Mouse (Mus musculus) embryonic facial prominence, embryonic 15.5 days (tissue): ENCODE data around the gene Gon7. TPM values are rescaled to one million over a fixed set of nuclear protein-coding genes. Genes with fewer than 3 reads are reported as not detected.

Experiments used
- ATAC-seq: fragments of 200-750 bp; cut with Nextera tagmentation; 2 replicates; pipeline ENCODE4 v1.8.0; 2017; ENCODE audit warnings: low read depth, moderate TSS enrichment; ENCODE audit not compliant: insufficient number of reproducible peaks, low FRiP score, low TSS enrichment
- H3K27ac ChIP-seq: fragments of 300-500 bp; sonication (generic); replicated peaks from 2 replicates; pipeline ENCODE4 v1.5.1; 2015; ENCODE audit warnings: mild to moderate bottlenecking, inconsistent platforms
- H3K27me3 ChIP-seq: fragments of 300-500 bp; sonication (generic); 2 replicates; pipeline ENCODE4 v1.6.1; 2015; ENCODE audit warnings: inconsistent platforms
- H3K36me3 ChIP-seq: fragments of 300-500 bp; sonication (generic); 2 replicates; pipeline ENCODE4 v1.6.1; 2015; ENCODE audit warnings: mild to moderate bottlenecking, inconsistent platforms
- H3K4me1 ChIP-seq: fragments of 300-500 bp; sonication (generic); 2 replicates; pipeline ENCODE4 v1.6.1; 2015; ENCODE audit warnings: inconsistent platforms
- H3K4me2 ChIP-seq: fragments of 300-500 bp; sonication (generic); replicated peaks from 2 replicates; pipeline ENCODE4 v1.6.1; 2015; ENCODE audit warnings: mild to moderate bottlenecking, inconsistent platforms
- H3K4me3 ChIP-seq: fragments of 300-500 bp; sonication (generic); replicated peaks from 2 replicates; pipeline ENCODE4 v1.5.1; 2015; ENCODE audit warnings: mild to moderate bottlenecking, inconsistent platforms
- H3K9ac ChIP-seq: fragments of 300-500 bp; sonication (generic); 2 replicates; pipeline ENCODE4 v1.6.1; 2015; ENCODE audit warnings: inconsistent platforms
- H3K9me3 ChIP-seq: fragments of 300-500 bp; sonication (generic); replicated peaks from 2 replicates; pipeline ENCODE4 v1.6.1; 2016; ENCODE audit warnings: inconsistent platforms
- WGBS: fragments of 180-500 bp; shearing (Covaris S2); methylation state at CpG from one replicate; pipeline ENCODE4 v1.1.7; 2015; 5-methylcytosine and 5-hydroxymethylcytosine counted together
- polyA plus RNA-seq: library from polyadenylated mRNA; unstranded; fragments of >200 nt; fragmentation: Nextera tagmentation; extraction: Ambion mirVana; gene quantifications from 2 replicates; pipeline ENCODE4 v1.2.1, GENCODE M21; 2015

The Gon7 gene
- polyA plus RNA-seq, 1 experiment from 2014 or later = 24.3 TPM

DNA sequence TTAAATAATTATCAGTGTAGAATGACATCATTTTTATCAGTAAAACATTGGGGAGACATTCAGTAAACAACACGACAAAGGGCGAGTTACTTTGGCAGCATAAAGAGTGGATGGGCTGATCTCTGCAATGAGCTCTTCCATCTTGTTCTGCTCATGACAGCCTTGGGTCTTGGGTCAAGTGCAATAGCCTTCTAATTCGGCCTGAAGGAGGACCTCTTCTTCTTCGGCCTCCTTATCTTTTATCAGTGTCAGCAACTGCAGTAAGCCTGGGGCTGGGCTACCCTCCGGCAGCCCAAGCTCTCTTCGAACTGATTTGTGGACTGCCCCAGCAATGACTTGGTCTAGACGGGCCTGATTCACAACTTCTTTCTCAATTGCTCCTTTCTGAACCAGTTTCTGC, 15.5 kb downstream of the Gon7 start:
- H3K4me1 ChIP-seq = peaks cover 20% of the 10 kb centered on the region
- H3K27me3 ChIP-seq = no peaks in the 10 kb centered on the region
- ATAC-seq = no peak
- H3K4me3 ChIP-seq = no peak overlapping the region
- H3K27ac ChIP-seq = no peak overlapping the region
- 0 out of 2 replicates have a peak, but pooled peaks cover 4% of the 10 kb centered on the region for H3K36me3 ChIP-seq
- 86% methylated on average over 7 of the region's 7 CpGs for WGBS
- no peaks in the 10 kb centered on the region for H3K9me3 ChIP-seq
- H3K9ac ChIP-seq = no peak overlapping the region
- no peak overlapping the region for H3K4me2 ChIP-seq

DNA sequence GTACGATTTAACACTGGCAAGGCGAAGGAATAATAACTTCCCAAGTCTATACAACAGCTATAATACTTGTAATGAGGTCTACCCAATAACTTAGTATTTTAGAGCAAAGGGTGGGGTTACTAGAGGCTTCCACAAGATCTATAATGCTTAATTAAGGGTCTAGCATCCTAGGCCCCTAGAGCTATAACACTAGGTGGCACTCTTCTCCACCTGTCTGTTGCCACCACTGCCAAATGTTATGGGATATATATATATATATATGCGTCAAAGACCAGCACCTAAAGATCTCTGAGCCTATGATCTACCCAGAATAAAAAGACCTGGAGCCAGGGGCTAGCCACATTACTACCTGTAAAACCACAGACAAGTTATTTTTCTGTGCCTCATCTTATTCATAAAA, 17.3 kb downstream of the Gon7 start:
- Histone ChIP-seq H3K36me3 (0 out of 2 replicates have a peak, but pooled peaks cover 4% of the 10 kb centered on the region), H3K9me3 (no peaks in the 10 kb centered on the region), H3K4me3 (no peak overlapping the region), H3K9ac (no peak overlapping the region), H3K4me1 (peaks cover 20% of the 10 kb centered on the region), H3K27me3 (no peaks in the 10 kb centered on the region), H3K4me2 (no peak overlapping the region), H3K27ac (no peak overlapping the region)
- 62% methylated on average over 3 of the region's 3 CpGs for WGBS
- no peak for ATAC-seq

DNA sequence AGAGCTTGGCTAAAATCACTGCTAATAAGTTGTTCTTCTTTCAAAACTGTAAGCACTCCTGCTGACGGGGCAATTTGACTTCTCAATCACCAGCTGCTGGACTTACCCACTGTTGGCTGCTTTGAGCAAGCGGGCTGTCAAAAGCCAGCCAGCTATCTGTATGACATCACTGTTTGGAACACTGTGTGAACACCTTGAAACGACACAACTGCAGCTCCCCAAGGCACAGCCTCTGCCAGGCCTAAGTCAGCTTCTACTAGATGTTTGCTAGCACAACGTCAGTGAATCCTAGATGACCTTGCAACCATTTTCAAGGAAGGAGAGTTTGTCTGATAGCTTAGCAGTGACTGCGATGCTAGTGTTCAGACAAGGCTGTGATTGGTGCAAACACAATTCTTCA, 18.5 kb downstream of the Gon7 start:
- H3K4me3 ChIP-seq = no peak overlapping the region
- no peak overlapping the region for H3K9ac ChIP-seq
- 81% methylated on average over 5 of the region's 5 CpGs for WGBS
- no peaks in the 10 kb centered on the region for H3K27me3 ChIP-seq
- no peak for ATAC-seq
- H3K27ac ChIP-seq = no peak overlapping the region
- H3K36me3 ChIP-seq = 0 out of 2 replicates have a peak, but pooled peaks cover 4% of the 10 kb centered on the region
- peaks cover 12% of the 10 kb centered on the region for H3K4me1 ChIP-seq
- no peaks in the 10 kb centered on the region for H3K9me3 ChIP-seq
- H3K4me2 ChIP-seq = no peak overlapping the region

DNA sequence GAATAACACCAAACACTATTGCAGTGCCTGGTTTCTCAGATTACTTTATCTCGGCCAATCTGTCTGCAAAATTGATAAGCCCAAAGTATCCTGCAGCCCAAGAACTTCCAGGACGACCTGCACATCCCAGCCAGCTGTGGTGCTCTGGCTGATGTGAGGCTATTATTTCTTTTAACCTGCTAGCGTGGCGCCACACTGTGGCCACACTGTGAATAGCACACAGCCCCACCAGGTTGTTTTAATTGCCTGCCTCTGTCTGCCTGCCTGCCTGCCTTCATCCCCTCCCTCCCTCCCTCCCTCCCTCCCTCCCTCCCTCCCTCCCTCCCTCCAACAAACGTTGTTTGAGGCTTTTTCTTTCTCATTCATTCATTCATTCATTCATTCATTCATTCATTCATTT, 24.2 kb downstream of the Gon7 start:
- H3K36me3 ChIP-seq = no peaks in the 10 kb centered on the region
- H3K9ac ChIP-seq = no peak overlapping the region
- no peak overlapping the region for H3K27ac ChIP-seq
- no peaks in the 10 kb centered on the region for H3K9me3 ChIP-seq
- H3K4me3 ChIP-seq = no peak overlapping the region
- peaks cover 16% of the 10 kb centered on the region for H3K4me1 ChIP-seq
- no peaks in the 10 kb centered on the region for H3K27me3 ChIP-seq
- ATAC-seq = no peak
- no peak overlapping the region for H3K4me2 ChIP-seq
- WGBS = 13% methylated on average over 5 of the region's 5 CpGs

DNA sequence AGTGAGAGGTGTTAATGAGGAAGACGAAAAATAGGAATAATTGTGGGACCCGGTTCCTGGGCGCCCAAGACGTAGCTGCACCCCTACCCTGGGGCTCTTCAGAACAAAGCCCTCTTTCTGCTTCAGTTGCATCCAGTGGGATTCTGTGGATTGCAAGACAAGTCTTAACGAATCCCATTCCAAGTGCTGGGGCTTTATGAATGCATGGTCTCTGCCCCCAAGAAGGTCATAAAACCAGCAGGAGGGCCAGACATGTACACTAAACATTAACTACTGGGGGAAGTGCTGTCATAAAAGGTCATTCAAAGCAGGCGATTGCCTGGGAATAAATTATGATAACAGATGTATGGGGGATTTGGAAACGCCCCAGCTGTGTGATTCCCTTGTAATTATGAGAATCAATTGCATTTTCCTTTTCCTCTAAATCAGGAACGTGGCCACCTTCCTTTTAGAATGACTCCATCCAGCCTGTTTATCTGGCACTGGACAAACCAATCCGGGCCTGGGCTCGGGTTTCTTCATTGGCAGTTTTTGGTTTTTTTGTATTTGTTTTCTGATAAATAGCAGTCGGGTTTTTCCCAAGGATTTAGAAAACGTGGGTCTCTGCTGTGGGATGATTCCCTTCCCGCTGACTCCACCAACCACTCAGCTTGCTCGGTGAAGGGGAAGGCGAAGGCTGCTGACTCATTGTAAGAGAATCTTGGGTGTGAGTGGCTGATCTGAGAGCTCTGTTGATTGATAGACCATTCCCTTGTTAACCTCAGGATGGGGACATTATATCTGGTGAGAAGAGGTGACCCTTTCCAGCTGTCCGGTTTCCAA, 26.6 kb downstream of the Gon7 start:
- ATAC-seq = no peak
- H3K36me3 ChIP-seq = no peaks in the 10 kb centered on the region
- H3K4me2 ChIP-seq = peak overlapping the region; percentile 42
- 28% methylated on average over 16 of the region's 16 CpGs for WGBS
- H3K27me3 ChIP-seq = no peaks in the 10 kb centered on the region
- H3K4me1 ChIP-seq = peaks cover 16% of the 10 kb centered on the region
- H3K4me3 ChIP-seq = peak overlapping the region; percentile 22
- no peak overlapping the region for H3K9ac ChIP-seq
- H3K27ac ChIP-seq = peak overlapping the region; percentile 88
- H3K9me3 ChIP-seq = no peaks in the 10 kb centered on the region

DNA sequence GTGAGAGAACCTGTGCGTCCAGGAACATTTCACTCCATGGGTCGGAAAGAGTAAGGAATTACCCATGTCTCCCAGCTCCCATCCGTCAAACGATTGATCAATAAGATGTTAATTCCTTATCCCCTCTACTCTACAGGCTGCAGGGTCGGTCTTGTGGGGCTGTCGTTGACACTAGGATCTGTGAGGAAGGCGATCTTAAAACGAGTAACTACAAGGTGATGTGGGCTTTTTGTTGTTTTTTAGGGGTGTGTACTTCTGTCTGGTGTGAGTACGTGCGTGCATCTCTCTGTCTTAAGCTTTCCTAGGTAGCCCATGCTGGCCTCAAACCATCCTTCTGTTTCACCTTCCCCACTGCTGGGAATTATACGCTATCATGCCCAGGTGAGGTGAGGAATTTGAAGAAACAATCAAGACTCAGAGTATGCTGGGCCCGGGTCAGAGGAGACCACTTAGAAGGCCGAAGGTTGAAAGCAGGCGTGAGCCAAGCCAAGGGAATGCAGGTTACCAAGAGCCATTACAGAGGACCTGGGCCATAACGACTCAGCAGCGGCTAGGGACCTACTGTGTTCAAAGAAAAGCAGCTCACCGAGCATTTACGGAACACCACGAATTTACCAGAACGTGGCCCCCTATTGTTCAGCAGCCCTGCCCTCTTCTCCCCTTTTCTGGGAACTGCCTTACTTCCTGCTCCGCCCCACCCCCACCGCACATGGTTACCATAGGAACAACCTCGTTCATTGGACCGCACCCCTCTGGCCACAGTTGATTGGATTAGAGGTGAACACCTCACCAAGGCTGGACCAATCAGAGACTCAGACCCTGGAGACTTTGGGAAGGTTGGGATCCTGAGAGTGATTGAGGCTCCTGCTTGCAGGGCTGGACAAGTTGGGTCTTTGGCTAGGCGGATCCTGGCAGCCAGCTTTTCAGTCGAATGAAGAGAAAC, 27.5 kb downstream of the Gon7 start:
- 34% methylated on average over 26 of the region's 26 CpGs for WGBS
- no peaks in the 10 kb centered on the region for H3K36me3 ChIP-seq
- peak overlapping the region; percentile 22 for H3K4me3 ChIP-seq
- no peak overlapping the region for H3K9ac ChIP-seq
- no peaks in the 10 kb centered on the region for H3K27me3 ChIP-seq
- H3K4me2 ChIP-seq = peak overlapping the region; percentile 42
- peaks cover 21% of the 10 kb centered on the region for H3K4me1 ChIP-seq
- peak; percentile 90 for ATAC-seq
- no peaks in the 10 kb centered on the region for H3K9me3 ChIP-seq
- peak overlapping the region; percentile 88 for H3K27ac ChIP-seq

DNA sequence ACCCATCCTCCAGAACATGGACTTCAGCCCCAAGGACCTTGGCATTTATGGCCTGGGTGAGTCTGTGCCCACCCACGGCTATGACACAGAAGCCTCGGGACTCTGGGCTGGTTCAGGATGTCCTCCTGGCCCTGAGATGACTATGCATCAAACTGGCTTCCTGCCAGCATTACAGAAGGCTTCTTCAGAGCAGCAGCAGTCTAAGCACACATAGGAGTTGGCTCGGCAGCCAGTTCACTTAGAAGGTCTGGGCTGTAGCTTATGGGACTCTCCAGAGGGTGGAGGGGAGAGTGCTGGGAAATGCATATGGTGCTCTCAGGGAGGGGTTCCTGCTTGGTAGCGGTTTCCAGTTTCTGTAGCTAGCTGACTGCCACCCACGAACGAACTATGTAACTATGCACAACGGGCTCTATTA, 31.8 kb downstream of the Gon7 start:
- Histone ChIP-seq H3K9me3 (no peaks in the 10 kb centered on the region), H3K27ac (no peak overlapping the region), H3K9ac (no peak overlapping the region), H3K4me3 (no peak overlapping the region), H3K27me3 (no peaks in the 10 kb centered on the region), H3K4me2 (no peak overlapping the region), H3K36me3 (no peaks in the 10 kb centered on the region), H3K4me1 (peaks cover 20% of the 10 kb centered on the region)
- ATAC-seq = no peak
- WGBS = 46% methylated on average over 7 of the region's 7 CpGs

DNA sequence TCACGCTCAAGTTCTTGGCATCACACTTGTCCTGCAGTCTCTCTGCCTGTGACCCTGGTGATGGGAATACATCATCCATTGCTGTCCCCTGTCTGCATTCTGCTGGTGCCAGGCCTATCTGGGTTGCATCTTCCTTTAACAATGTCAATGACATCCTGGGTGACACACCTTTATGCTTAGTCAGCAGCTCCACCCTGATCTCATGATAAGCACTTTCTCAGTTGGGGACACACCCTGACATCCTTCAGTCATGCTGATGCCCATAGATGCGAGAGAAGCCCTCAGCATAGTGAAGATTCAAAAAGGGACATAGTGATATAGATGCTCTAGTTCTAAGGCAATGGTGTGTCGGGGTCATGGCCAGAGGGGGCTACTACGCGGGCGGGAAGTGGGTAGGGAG, 32.5 kb downstream of the Gon7 start:
- no peak for ATAC-seq
- peaks cover 14% of the 10 kb centered on the region for H3K4me1 ChIP-seq
- no peak overlapping the region for H3K4me3 ChIP-seq
- no peak overlapping the region for H3K27ac ChIP-seq
- no peak overlapping the region for H3K4me2 ChIP-seq
- H3K36me3 ChIP-seq = no peaks in the 10 kb centered on the region
- H3K9ac ChIP-seq = no peak overlapping the region
- WGBS = 88% methylated on average over 6 of the region's 6 CpGs
- no peaks in the 10 kb centered on the region for H3K9me3 ChIP-seq
- H3K27me3 ChIP-seq = no peaks in the 10 kb centered on the region

DNA sequence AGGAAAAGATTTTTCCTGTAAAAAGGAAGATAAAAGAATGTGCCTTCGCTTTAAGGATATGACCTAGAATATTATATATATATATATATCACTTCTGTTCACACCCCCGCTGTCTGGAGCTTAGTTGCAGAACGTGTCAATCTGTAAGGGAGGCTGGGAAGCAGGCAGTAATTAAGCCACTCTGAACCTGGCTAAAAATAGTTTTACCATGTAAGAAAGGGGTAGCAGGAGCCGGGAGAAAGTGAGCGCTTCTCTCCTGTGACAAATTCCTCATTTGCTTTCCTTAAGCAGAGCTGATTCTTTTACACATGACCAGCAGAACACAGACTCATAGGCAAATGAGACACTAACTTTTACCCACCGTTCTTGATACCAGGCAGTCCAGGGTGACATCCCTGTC, 33.7 kb downstream of the Gon7 start:
- H3K27ac ChIP-seq = no peak overlapping the region
- H3K9me3 ChIP-seq = no peaks in the 10 kb centered on the region
- no peak overlapping the region for H3K4me2 ChIP-seq
- H3K9ac ChIP-seq = no peak overlapping the region
- peaks cover 9% of the 10 kb centered on the region; the same call in 1 of the 2 replicates for H3K4me1 ChIP-seq
- no peak overlapping the region for H3K4me3 ChIP-seq
- WGBS = 58% methylated on average over 6 of the region's 6 CpGs
- H3K36me3 ChIP-seq = no peaks in the 10 kb centered on the region
- no peaks in the 10 kb centered on the region for H3K27me3 ChIP-seq
- no peak for ATAC-seq

DNA sequence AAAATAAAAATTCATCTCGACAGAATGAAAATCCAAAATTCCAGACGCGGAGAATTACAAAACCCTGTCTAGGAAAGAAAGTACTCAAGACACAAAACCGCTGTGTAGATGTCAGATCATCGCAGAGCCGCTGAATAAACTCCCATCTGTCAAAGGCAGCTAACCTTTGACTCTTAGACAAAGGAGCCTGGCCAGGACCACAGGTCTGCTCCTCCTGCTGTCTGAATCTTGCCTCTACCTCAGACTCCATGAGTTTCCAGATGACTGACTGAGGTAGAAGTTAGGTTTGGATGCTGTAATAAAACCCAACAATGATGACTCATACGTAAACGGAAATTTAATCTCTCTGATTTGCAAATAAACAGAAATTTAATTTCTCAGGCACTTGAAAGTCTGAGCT, 34.6 kb downstream of the Gon7 start:
- H3K27me3 ChIP-seq = no peaks in the 10 kb centered on the region
- H3K9ac ChIP-seq = no peak overlapping the region
- H3K4me3 ChIP-seq = no peak overlapping the region
- ATAC-seq = no peak
- no peaks in the 10 kb centered on the region for H3K9me3 ChIP-seq
- H3K4me2 ChIP-seq = no peak overlapping the region
- H3K4me1 ChIP-seq = peaks cover 9% of the 10 kb centered on the region; the same call in 1 of the 2 replicates
- H3K27ac ChIP-seq = no peak overlapping the region
- H3K36me3 ChIP-seq = no peaks in the 10 kb centered on the region
- 72% methylated on average over 8 of the region's 8 CpGs for WGBS

DNA sequence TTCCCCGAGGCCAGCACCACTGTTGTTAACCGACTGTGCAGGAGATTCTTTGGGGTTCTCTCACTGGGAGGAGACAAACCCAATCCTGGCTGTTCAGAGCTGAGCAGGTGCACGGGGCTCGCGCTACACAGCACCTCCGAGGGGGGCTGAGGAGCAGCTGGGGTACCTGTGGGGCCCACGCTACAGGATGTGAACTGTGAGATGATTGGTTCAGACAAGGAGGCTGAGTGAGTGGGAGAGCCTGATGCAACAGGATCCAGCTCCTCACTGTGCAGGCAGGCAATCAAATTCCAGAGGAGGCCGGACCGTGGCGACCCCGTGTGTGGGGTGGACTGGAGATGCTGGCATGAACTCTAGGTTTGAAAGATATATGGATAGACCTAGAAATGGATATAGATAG, 35.2 kb downstream of the Gon7 start:
- Histone ChIP-seq H3K4me3 (no peak overlapping the region), H3K9me3 (no peaks in the 10 kb centered on the region), H3K27ac (no peak overlapping the region), H3K4me2 (no peak overlapping the region), H3K9ac (no peak overlapping the region), H3K27me3 (no peaks in the 10 kb centered on the region), H3K4me1 (peaks cover 9% of the 10 kb centered on the region; the same call in 1 of the 2 replicates), H3K36me3 (no peaks in the 10 kb centered on the region)
- WGBS = 43% methylated on average over 11 of the region's 11 CpGs
- ATAC-seq = no peak
